Mouse (Mus musculus) midbrain, postnatal 0 days (tissue): ENCODE measurements around the gene Hhatl. TPM values are rescaled to one million over a fixed set of nuclear protein-coding genes. Genes with fewer than 3 reads are reported as not detected.

Experiments
- ATAC-seq: fragments of 200-750 bp; cut with Nextera tagmentation; 2 replicates; pipeline ENCODE4 v1.8.0; 2017; ENCODE audit warnings: moderate number of reproducible peaks, mild to moderate bottlenecking, moderate TSS enrichment, moderate library complexity; ENCODE audit not compliant: low FRiP score
- DNase-seq: peaks from one replicate; pipeline ENCODE4 v3.0.0-alpha.2; 2015; ENCODE audit warnings: low spot score
- H3K27ac ChIP-seq: fragments of 300-500 bp; sonication (generic); 2 replicates; pipeline ENCODE4 v1.5.1; 2014; ENCODE audit warnings: low read depth, mild to moderate bottlenecking, low read length, mixed read lengths
- H3K27me3 ChIP-seq: fragments of 300-500 bp; sonication (generic); 2 replicates; pipeline ENCODE4 v1.6.1; 2014; ENCODE audit warnings: low read length, control low read depth, mixed read lengths; ENCODE audit not compliant: insufficient read depth
- H3K36me3 ChIP-seq: fragments of 300-500 bp; sonication (generic); 2 replicates; pipeline ENCODE4 v1.6.1; 2014; ENCODE audit warnings: low read length, control low read depth, mixed read lengths; ENCODE audit not compliant: insufficient read depth
- H3K4me1 ChIP-seq: fragments of 300-500 bp; sonication (generic); 2 replicates; pipeline ENCODE4 v1.6.1; 2014; ENCODE audit warnings: mild to moderate bottlenecking, control low read depth, antibody characterized with exemption, low read length, mixed read lengths; ENCODE audit not compliant: insufficient read depth
- H3K4me2 ChIP-seq: fragments of 300-500 bp; sonication (generic); 2 replicates; pipeline ENCODE4 v1.6.1; 2014; ENCODE audit warnings: low read depth, mild to moderate bottlenecking, low read length, mixed read lengths; ENCODE audit not compliant: poor library complexity, severe bottlenecking
- H3K4me3 ChIP-seq: fragments of 300-500 bp; sonication (generic); 2 replicates; pipeline ENCODE4 v1.5.1; 2014; ENCODE audit warnings: low read depth, mild to moderate bottlenecking, low read length, moderate library complexity
- H3K9ac ChIP-seq: fragments of 300-500 bp; sonication (generic); replicated peaks from 2 replicates; pipeline ENCODE4 v1.6.1; 2014; ENCODE audit warnings: mild to moderate bottlenecking, low read length, moderate library complexity, mixed read lengths; ENCODE audit not compliant: poor library complexity, severe bottlenecking
- H3K9me3 ChIP-seq: fragments of 300-500 bp; sonication (generic); 2 replicates; pipeline ENCODE4 v1.6.1; 2016; ENCODE audit warnings: low read length, control low read depth
- CTCF ChIP-seq: IDR thresholded peaks from 2 replicates; pipeline ENCODE4 v1.5.1; 2016; ENCODE audit warnings: antibody characterized with exemption, mild to moderate bottlenecking
- WGBS: fragments of 180-500 bp; shearing (Covaris S2); extraction: QIAGEN DNeasy Blood & Tissue Kit; methylation state at CpG from one replicate; pipeline ENCODE4 v1.1.7; 2014; 5-methylcytosine and 5-hydroxymethylcytosine counted together
- polyA plus RNA-seq: library from polyadenylated mRNA; unstranded; fragments of >200 nt; fragmentation: Nextera tagmentation; extraction: Ambion mirVana; gene quantifications from 2 replicates; pipeline ENCODE4 v1.2.1, GENCODE M21; 2015
- total RNA-seq: library from RNA; depleted of rRNA; stranded (reverse); fragments of >200 nt; gene quantifications from 2 replicates; pipeline ENCODE4 v1.2.3, GENCODE M21; 2014; rRNA removed

Hhatl gene
- total and polyA plus RNA-seq, 2 experiments from 2014 or later: 0.99 to 1.5 TPM

- Histone ChIP-seq H3K9me3 (no peaks in the 10 kb centered on the region), H3K27me3 (no peaks in the 10 kb centered on the region), H3K27ac (no peak overlapping the region), H3K9ac (no peak overlapping the region), H3K4me1 (no peaks in the 10 kb centered on the region), H3K36me3 (peaks cover 78% of the 10 kb centered on the region), H3K4me3 (no peak overlapping the region), H3K4me2 (no peak overlapping the region)
- TF ChIP-seq CTCF: no peak
- 96% methylated on average over 9 of the region's 9 CpGs for WGBS
- DNase-seq (no peak), ATAC-seq (no peak)
Measured at GRCm38 (mm10) chr9:121752774-121753173, 39.5 kb downstream of the Hhatl start.

DNA sequence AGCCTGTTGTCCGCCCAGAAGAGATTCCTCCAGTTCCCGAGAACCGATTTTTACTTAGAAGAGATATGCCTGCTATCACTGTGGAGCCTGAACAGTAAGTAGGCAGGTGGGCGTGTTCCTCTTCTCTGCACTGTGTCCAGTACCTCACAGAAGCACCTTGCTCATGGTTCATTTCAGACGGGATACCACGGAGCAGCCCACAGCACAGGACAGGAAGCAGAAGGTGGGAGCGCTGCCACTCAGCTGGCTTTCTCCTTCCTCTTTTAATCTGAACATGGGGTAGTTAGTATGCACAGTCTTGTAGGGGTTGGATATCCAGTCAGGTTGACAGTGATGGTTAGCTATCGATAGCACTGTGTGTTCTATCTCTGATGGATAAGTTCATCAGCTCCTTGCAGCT, 48.3 kb downstream of the Hhatl start:
- Histone ChIP-seq H3K4me2 (no peak overlapping the region), H3K4me1 (no peaks in the 10 kb centered on the region), H3K9ac (no peak overlapping the region), H3K4me3 (no peak overlapping the region), H3K9me3 (no peaks in the 10 kb centered on the region), H3K27ac (no peak overlapping the region), H3K27me3 (no peaks in the 10 kb centered on the region), H3K36me3 (peaks cover 59% of the 10 kb centered on the region)
- TF ChIP-seq CTCF: no peak
- 91% methylated on average over 8 of the region's 8 CpGs for WGBS
- ATAC-seq (no peak), DNase-seq (no peak)

- 95% methylated on average over 3 of the region's 3 CpGs for WGBS
- H3K4me3 ChIP-seq: no peak overlapping the region
- TF ChIP-seq CTCF: no peak
- peaks cover 34% of the 10 kb centered on the region for H3K36me3 ChIP-seq
- no peak overlapping the region for H3K9ac ChIP-seq
- no peak overlapping the region for H3K4me2 ChIP-seq
- H3K27me3 ChIP-seq: no peaks in the 10 kb centered on the region
- H3K4me1 ChIP-seq: no peaks in the 10 kb centered on the region
- DNase-seq (no peak), ATAC-seq (no peak)
- no peaks in the 10 kb centered on the region for H3K9me3 ChIP-seq
- H3K27ac ChIP-seq: no peak overlapping the region
Measured at GRCm38 (mm10) chr9:121741168-121741567, 51.1 kb downstream of the Hhatl start.

- Histone ChIP-seq H3K9ac (no peak overlapping the region), H3K27ac (no peak overlapping the region), H3K4me3 (no peak overlapping the region), H3K4me1 (no peaks in the 10 kb centered on the region), H3K27me3 (no peaks in the 10 kb centered on the region), H3K4me2 (no peak overlapping the region), H3K36me3 (peaks cover 29% of the 10 kb centered on the region), H3K9me3 (no peaks in the 10 kb centered on the region)
- DNase-seq (no peak), ATAC-seq (no peak)
- WGBS: 86% methylated on average over 6 of the region's 6 CpGs
- no peak for TF ChIP-seq CTCF
Measured at GRCm38 (mm10) chr9:121740490-121740889, 51.8 kb downstream of the Hhatl start.

Other genes starting within 250 kb of the Hhatl start
- gene Lyzl4, start 150.4 kb downstream of the Hhatl start, total RNA-seq: not detected in 2 replicates
- 0.28 TPM in 1 of 2 replicates, not detected in the other for gene Lyzl4, start 150.4 kb downstream of the Hhatl start, polyA plus RNA-seq
- gene Vipr1, start 149.8 kb downstream of the Hhatl start, total RNA-seq: 0.05 and 0.82 TPM in 2 replicates
- gene Vipr1, start 149.8 kb downstream of the Hhatl start, polyA plus RNA-seq: 0.26 and 0.36 TPM in 2 replicates
- 26.9 and 34.3 TPM in 2 replicates for gene Sec22c, start 87.0 kb downstream of the Hhatl start, total RNA-seq
- gene Sec22c, start 87.0 kb downstream of the Hhatl start, polyA plus RNA-seq: 30.5 and 34.4 TPM in 2 replicates
- gene Ss18l2, start 82.2 kb downstream of the Hhatl start, total RNA-seq: 51.4 and 59.6 TPM in 2 replicates
- gene Ss18l2, start 82.2 kb downstream of the Hhatl start, polyA plus RNA-seq: 204 and 218 TPM in 2 replicates
- gene Nktr, start 73.3 kb downstream of the Hhatl start, total RNA-seq: 71.4 and 112 TPM in 2 replicates
- 42.1 and 50.7 TPM in 2 replicates for gene Nktr, start 73.3 kb downstream of the Hhatl start, polyA plus RNA-seq
- gene Zfp651, start 33.2 kb downstream of the Hhatl start, total RNA-seq: 55.4 and 59.7 TPM in 2 replicates
- gene Zfp651, start 33.2 kb downstream of the Hhatl start, polyA plus RNA-seq: 21.3 and 22.8 TPM in 2 replicates
- 1.3 and 1.7 TPM in 2 replicates for gene Klhl40, start 14.9 kb downstream of the Hhatl start, total RNA-seq
- gene Klhl40, start 14.9 kb downstream of the Hhatl start, polyA plus RNA-seq: 2.9 and 3.2 TPM in 2 replicates
- gene Ccdc13, start 47.0 kb upstream of the Hhatl start, total RNA-seq: 2.8 and 3.0 TPM in 2 replicates
- 4.1 and 4.8 TPM in 2 replicates for gene Ccdc13, start 47.0 kb upstream of the Hhatl start, polyA plus RNA-seq
- gene Higd1a, start 65.9 kb upstream of the Hhatl start, total RNA-seq: 30.6 and 42.8 TPM in 2 replicates
- 179 and 182 TPM in 2 replicates for gene Higd1a, start 65.9 kb upstream of the Hhatl start, polyA plus RNA-seq
- 1.7 and 3.0 TPM in 2 replicates for gene Ackr2, start 105.8 kb upstream of the Hhatl start, total RNA-seq
- gene Ackr2, start 105.8 kb upstream of the Hhatl start, polyA plus RNA-seq: 0.78 and 0.96 TPM in 2 replicates
- gene Cyp8b1, start 123.8 kb upstream of the Hhatl start, total RNA-seq: not detected in 2 replicates
- gene Cyp8b1, start 123.8 kb upstream of the Hhatl start, polyA plus RNA-seq: not detected in 2 replicates
- 2.5 and 4.8 TPM in 2 replicates for gene Fam198a, start 158.5 kb upstream of the Hhatl start, total RNA-seq
- 1.9 and 2.1 TPM in 2 replicates for gene Fam198a, start 158.5 kb upstream of the Hhatl start, polyA plus RNA-seq
- gene Pomgnt2, start 204.6 kb upstream of the Hhatl start, total RNA-seq: 49.7 and 53.4 TPM in 2 replicates
- gene Pomgnt2, start 204.6 kb upstream of the Hhatl start, polyA plus RNA-seq: 38.5 and 41.8 TPM in 2 replicates